Mouse (Mus musculus) right cerebral cortex, postnatal 25 days (tissue): Measurements from ENCODE around the gene Rpl19.

Experiments
- DNase-seq: peaks from one replicate; pipeline ENCODE4 v3.0.0; 2022

The Rpl19 gene

DNA sequence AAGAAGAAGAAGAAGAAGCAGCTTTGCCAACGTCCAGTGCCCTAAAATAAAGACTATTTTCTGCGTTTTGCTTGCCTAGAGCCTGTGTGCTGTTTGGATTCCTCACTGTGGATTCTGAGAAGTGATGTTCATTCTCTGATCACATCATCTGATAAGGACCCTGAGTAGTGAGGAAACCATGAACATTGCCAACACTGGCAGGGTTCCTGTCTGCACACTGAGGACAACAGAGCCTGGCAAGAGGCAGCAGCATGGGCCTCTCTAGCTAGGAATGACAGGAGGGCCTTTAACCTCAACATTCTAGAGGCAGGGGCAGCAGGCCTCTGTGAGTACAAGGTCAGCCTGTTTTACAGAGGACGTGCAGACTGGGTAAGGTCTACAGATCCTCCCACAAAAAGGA lies 2.0 kb upstream of the Rpl19 start:
- DNase-seq: no peak

GRCm38 (mm10) chr11:98026248-98026569 lies 301 bp upstream of the Rpl19 start:
- no peak for DNase-seq

GRCm38 (mm10) chr11:98027297-98027688 lies 783 bp downstream of the Rpl19 start:
- no peak for DNase-seq

- no peak for DNase-seq
Observed at GRCm38 (mm10) chr11:98027785-98028184, 1.3 kb downstream of the Rpl19 start.

- DNase-seq: no peak
Observed at GRCm38 (mm10) chr11:98030701-98031442, 4.4 kb downstream of the Rpl19 start.

DNA sequence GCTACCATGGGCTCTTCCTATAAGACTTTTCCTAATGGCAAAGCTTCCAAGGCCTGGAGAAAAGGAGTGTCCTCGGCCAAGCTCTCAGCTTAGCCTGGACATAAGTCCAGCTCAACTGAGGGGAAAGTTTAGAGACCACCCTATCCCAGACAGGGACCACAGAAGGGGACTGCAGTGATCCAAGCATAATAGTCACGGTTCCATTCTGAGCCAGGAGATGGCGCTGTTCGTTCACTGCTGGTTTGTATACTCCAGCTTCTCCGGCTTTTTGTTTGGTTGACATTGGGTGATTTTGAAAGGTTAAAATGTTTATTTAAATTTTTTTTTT lies 4.9 kb downstream of the Rpl19 start:
- peak; percentile 62 for DNase-seq

GRCm38 (mm10) chr11:98034061-98034460 lies 7.6 kb downstream of the Rpl19 start:
- DNase-seq: no peak

DNA sequence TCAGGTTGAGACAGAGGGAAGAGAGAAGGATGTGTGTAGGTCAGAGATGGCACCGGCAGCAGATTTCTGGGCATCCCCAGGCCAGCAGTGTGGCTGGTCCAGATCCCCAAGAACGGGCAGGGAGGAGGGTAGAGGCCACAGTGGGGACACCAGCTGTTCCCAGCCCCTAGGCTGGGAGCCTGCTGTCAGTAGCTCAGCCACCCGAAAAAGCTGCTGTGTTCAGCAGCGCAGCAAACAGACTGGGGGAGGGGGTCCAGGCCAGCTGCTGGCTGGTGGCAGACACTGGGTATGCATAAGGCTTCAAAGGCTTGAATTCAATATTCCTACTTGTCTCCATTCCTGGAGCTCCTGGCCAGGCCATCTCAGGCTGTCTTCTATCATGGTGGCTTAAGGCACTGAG lies 8.3 kb downstream of the Rpl19 start:
- no peak for DNase-seq

DNA sequence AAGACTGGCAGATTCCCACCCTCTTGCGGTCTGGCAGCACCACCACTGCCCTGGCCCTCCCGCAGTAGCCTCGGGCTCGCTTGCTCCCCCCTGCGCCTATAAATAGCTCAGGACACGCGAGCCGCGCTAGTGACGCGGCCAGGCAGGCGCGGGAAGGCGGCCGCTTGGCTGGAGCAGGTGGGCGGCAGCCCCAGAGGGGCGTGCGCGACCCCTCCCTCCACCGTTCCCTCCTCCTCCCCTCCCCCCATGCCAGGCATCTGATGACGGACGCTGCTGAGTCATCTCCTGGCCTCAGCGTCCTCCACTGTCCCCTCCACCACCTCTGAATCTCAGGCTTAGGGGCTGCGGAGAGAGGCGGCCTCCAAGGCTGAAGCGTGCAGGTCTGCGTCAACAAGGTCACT lies 9.5 kb downstream of the Rpl19 start:
- DNase-seq: peak; percentile 72

GRCm38 (mm10) chr11:98037871-98038270 lies 11.4 kb downstream of the Rpl19 start:
- peak; percentile 59 for DNase-seq

DNA sequence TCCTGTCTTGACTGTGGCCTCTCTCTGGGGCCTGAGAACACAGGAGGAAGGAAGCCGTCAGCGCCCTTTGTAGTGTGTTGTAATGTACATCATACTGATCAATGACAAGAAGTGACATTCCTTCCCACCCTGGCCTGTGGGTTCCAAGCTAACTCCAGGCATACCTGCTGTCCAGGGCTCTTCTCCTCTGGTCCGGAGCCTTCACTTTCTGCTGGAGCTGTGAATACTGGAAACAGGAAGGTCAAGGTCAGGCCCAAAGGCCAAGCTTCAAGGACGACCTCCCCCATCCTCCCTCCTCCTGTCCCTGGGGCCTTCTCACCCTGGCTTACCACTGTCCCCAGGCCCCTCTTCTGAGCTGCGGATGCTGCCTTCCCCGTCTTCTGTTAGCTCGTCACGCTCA lies 14.5 kb downstream of the Rpl19 start:
- no peak for DNase-seq

DNA sequence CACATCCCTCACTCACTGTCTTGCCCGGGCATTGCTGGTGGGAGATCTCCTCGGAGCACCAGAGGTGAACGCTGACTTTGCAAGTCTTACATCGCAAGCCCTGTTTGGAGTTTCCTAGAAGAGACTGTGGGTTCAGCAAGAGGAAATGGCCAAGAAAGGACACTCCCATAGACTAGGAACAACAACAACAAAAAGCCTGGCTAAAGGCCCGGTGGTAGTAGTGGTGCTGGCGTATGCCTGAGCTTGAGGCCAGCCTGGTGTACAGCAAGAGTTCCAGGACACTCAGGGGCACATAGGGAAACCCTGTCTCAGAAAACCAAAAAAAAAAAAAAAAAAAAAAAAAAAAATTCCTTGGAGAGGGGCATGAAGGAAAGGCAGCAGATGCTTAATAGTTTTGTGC lies 16.2 kb downstream of the Rpl19 start:
- DNase-seq: no peak

GRCm38 (mm10) chr11:98044074-98044473 lies 17.6 kb downstream of the Rpl19 start:
- no peak for DNase-seq

GRCm38 (mm10) chr11:98045596-98045995 lies 19.1 kb downstream of the Rpl19 start:
- DNase-seq: no peak

- DNase-seq: no peak
Observed at GRCm38 (mm10) chr11:98046466-98046865, 20.0 kb downstream of the Rpl19 start.

- peak; percentile 61 for DNase-seq
Observed at GRCm38 (mm10) chr11:98047745-98048144, 21.2 kb downstream of the Rpl19 start.

DNA sequence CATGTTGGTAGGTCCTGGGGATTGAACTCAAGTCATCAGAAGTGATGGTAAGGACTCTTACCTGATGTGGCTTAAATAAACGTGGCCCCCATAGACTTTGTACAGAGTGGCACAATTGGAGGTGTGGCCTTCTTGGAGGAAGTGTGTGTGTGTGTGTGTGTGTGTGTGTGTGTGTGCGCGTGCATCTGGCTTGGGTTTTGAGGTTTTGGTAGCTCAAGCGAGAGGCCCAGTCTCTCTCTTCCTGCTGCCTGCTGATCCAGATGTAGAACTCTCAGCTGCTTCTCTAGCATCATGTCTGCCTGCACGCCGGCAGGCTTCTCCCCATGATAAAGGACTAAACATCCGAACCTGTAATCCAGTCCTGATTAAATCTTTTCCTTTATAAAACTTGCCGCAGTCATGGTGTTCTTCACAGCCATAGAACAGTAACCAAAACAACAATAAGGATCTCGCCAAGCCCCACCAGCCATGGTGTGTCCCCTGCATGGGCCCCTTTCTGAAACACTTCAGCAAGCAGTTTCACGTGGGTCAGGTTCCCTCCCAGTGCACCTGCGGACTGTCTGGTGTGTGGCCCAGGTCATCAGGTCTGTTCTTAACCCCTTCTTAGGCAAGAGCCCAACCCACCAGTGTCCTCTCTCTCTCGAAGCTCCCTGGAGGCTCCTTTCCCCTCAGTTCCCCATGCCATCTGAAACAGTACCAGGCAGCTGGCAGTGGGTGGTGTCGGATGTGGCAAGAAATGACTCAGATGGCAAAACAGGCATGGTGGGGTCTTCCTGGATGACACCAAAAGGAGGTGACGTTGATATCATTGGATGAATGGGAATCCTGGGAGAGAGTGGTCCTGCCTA lies 23.4 kb downstream of the Rpl19 start:
- no peak for DNase-seq

DNA sequence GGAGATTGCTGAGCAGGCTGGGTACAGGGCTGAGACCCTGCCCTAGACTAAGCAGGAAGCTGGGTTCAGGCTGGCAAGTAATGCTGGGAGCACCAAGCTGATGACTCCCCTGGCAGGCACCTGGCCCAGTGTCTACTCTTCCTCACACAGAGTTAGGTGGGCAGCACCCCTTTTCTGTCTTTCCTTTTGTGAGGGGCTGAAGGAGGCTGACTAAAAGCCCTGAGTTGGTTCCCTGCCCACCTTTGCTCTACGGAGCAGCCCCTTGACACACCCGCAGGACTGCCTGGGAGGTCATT lies 24.0 kb downstream of the Rpl19 start:
- DNase-seq: no peak

GRCm38 (mm10) chr11:98050940-98051339 lies 24.4 kb downstream of the Rpl19 start:
- no peak for DNase-seq

DNA sequence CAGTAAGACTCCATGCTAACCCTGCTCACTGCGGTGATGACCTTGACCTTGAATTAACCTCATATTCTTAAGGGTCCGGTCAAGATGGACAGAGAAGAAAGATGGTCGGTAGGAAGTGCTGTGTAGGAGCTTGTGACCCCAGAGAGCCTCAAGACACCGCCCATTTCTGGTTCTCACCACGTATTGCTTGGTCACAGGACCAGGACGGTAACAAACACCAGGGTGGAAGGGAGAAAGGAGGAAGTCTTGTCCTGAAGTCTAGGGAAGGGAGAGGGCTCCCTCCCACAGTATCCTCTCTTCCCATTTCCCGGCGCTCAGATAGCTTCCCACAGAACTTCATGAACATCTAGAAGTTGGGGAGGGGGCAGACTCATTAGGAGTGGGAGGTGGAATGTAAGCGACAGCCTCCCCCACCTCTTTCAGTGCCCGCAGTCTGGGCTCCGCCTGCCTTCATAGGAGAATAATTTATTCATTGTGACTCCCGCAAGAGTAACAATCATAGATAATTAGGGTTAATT lies 25.2 kb downstream of the Rpl19 start:
- no peak for DNase-seq

GRCm38 (mm10) chr11:98052129-98052988 lies 25.8 kb downstream of the Rpl19 start:
- peak; percentile 61 for DNase-seq

GRCm38 (mm10) chr11:98052989-98053834 lies 26.7 kb downstream of the Rpl19 start, which contains the start of gene Stac2:
Gene Stac2, minus strand, starts transcription at chr11:98053462.
- peak; percentile 70 for DNase-seq

DNA sequence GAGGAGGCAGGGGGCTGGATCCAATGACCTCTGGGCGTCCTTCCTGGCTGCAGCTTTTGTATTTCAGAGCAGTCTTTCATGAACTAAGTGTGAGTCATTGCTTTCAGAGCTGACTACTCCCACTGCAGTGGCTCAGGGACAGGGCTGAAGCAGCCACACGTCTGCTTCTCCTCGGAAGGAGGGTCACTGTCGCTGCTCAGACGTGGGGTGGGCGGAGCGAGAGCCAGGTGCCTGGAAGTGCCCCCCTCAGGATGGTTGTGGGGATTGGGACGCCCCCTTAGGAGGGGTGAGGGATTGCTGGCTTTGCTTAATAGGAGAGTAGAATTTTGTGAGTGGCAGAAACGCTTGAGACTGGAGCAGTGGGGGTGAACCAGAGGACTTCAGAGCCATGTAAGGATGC lies 31.0 kb downstream of the Rpl19 start:
- peak; percentile 43 for DNase-seq
